Mouse (Mus musculus): ENCODE results near the gene Klhdc4. TPM values are rescaled to one million over a fixed set of nuclear protein-coding genes. Genes with fewer than 3 reads are reported as not detected.

Gene Klhdc4
- polyA plus RNA-seq, 2 experiments: 15.6 to 17.0 TPM

GRCm38 (mm10) chr8:121792627-121793026 lies 36.7 kb downstream of the Klhdc4 start:
- H3K9me3 ChIP-seq (ENCODE audit: control insufficient read depth, low read length): no peaks in the 10 kb centered on the region
- no peak overlapping the region for H3K4me2 ChIP-seq (ENCODE audit: low read depth)
- H3K36me3 ChIP-seq (replicated peaks; ENCODE audit: control insufficient read depth, insufficient read depth, low read depth): no peaks in the 10 kb centered on the region; the same call in 1 of the 2 replicates
- DNase-seq (ENCODE audit: low read depth in 3 of 3, low spot score in 3 of 3) (no peak), ATAC-seq (ENCODE audit: insufficient read depth) (no peak)
- no peaks in the 10 kb centered on the region for H3K4me1 ChIP-seq (replicated peaks; ENCODE audit: control insufficient read depth in 2 of 2, insufficient read depth in 2 of 2, low read length in 1 of 2)
- TF ChIP-seq EP300 (IDR thresholded peaks at IDR 0.05; ENCODE audit: low read depth): no peak
- H3K9ac ChIP-seq (replicated peaks): no peak overlapping the region
- WGBS (ENCODE audit: insufficient replicate concordance): 63% methylated on average over 4 of the region's 4 CpGs
- H3K27ac ChIP-seq: no peak overlapping the region
- no peaks in the 10 kb centered on the region for H3K27me3 ChIP-seq (ENCODE audit: control insufficient read depth, insufficient read depth, low read length)
- no peak overlapping the region for H3K4me3 ChIP-seq (ENCODE audit: insufficient read depth in 1 of 2, low read depth in 2 of 2, low read length in 2 of 2)

DNA sequence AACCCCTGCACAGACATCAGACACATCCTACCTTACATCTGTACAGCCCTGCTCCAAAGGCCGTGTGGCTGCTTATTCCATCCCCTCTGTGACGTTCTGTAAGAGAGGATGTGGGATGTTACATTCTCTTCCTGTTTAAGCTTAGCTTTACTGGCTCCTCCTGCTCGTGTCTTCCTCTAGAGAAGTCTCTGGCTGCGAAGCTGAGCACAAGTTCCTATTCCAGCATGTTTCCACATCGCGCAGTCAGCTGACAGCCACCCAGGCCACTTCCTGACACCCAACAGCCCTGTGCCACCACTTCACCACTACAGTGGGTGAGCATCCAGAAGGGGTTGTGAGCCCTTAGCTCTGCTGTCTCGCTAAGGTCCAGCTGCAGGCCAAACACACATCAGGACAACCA lies 37.2 kb downstream of the Klhdc4 start:
- no peak overlapping the region for H3K27ac ChIP-seq
- H3K4me2 ChIP-seq (ENCODE audit: low read depth): no peak overlapping the region
- ATAC-seq (ENCODE audit: insufficient read depth): peak; percentile 40; the same call in 1 of the 2 replicates
- no peaks in the 10 kb centered on the region for H3K4me1 ChIP-seq (replicated peaks; ENCODE audit: control insufficient read depth in 2 of 2, insufficient read depth in 2 of 2, low read length in 1 of 2)
- DNase-seq (ENCODE audit: low read depth in 3 of 3, low spot score in 3 of 3): peak in 2 of 3 experiments; percentile 13 to 17
- TF ChIP-seq CTCF (IDR thresholded peaks at IDR 0.05; ENCODE audit: low read depth) (no peak), EP300 (IDR thresholded peaks at IDR 0.05; ENCODE audit: low read depth) (no peak)
- no peaks in the 10 kb centered on the region for H3K27me3 ChIP-seq (ENCODE audit: control insufficient read depth, insufficient read depth, low read length)
- H3K36me3 ChIP-seq (replicated peaks; ENCODE audit: control insufficient read depth, insufficient read depth, low read depth): no peaks in the 10 kb centered on the region; the same call in 1 of the 2 replicates
- WGBS (ENCODE audit: insufficient replicate concordance): 13% methylated on average over 7 of the region's 7 CpGs
- H3K9me3 ChIP-seq (ENCODE audit: control insufficient read depth, low read length): no peaks in the 10 kb centered on the region
- H3K9ac ChIP-seq (replicated peaks): no peak overlapping the region
- no peak overlapping the region for H3K4me3 ChIP-seq (ENCODE audit: insufficient read depth in 1 of 2, low read depth in 2 of 2, low read length in 2 of 2)

GRCm38 (mm10) chr8:121788786-121789185 lies 40.6 kb downstream of the Klhdc4 start:
- TF ChIP-seq CTCF (IDR thresholded peaks at IDR 0.05; ENCODE audit: low read depth): no peak
- no peak for TF ChIP-seq EP300 (IDR thresholded peaks at IDR 0.05; ENCODE audit: low read depth)
- WGBS (ENCODE audit: insufficient replicate concordance): 60% methylated on average over 8 of the region's 8 CpGs
- Histone ChIP-seq H3K9ac (replicated peaks) (no peak overlapping the region), H3K27ac (no peak overlapping the region), H3K36me3 (replicated peaks; ENCODE audit: control insufficient read depth, insufficient read depth, low read depth) (no peaks in the 10 kb centered on the region), H3K27me3 (ENCODE audit: control insufficient read depth, insufficient read depth, low read length) (no peaks in the 10 kb centered on the region), H3K4me2 (ENCODE audit: low read depth) (no peak overlapping the region), H3K4me1 (replicated peaks; ENCODE audit: control insufficient read depth in 2 of 2, insufficient read depth in 2 of 2, low read length in 1 of 2) (no peaks in the 10 kb centered on the region), H3K4me3 (ENCODE audit: insufficient read depth in 1 of 2, low read depth in 2 of 2, low read length in 2 of 2) (no peak overlapping the region), H3K9me3 (ENCODE audit: control insufficient read depth, low read length) (no peaks in the 10 kb centered on the region)
- DNase-seq (ENCODE audit: low read depth in 3 of 3, low spot score in 3 of 3) (no peak), ATAC-seq (ENCODE audit: insufficient read depth) (no peak)

GRCm38 (mm10) chr8:121786542-121786941 lies 42.8 kb downstream of the Klhdc4 start:
- Histone ChIP-seq H3K9ac (replicated peaks) (no peak overlapping the region), H3K27ac (no peak overlapping the region), H3K4me1 (replicated peaks; ENCODE audit: control insufficient read depth in 2 of 2, insufficient read depth in 2 of 2, low read length in 1 of 2) (no peaks in the 10 kb centered on the region), H3K27me3 (ENCODE audit: control insufficient read depth, insufficient read depth, low read length) (no peaks in the 10 kb centered on the region), H3K9me3 (ENCODE audit: control insufficient read depth, low read length) (no peaks in the 10 kb centered on the region), H3K4me2 (ENCODE audit: low read depth) (no peak overlapping the region), H3K4me3 (ENCODE audit: insufficient read depth in 1 of 2, low read depth in 2 of 2, low read length in 2 of 2) (no peak overlapping the region), H3K36me3 (replicated peaks; ENCODE audit: control insufficient read depth, insufficient read depth, low read depth) (no peaks in the 10 kb centered on the region)
- no peak for DNase-seq (ENCODE audit: low read depth in 3 of 3, low spot score in 3 of 3)
- ATAC-seq (ENCODE audit: insufficient read depth): no peak
- WGBS (ENCODE audit: insufficient replicate concordance): 34% methylated on average over 10 of the region's 10 CpGs
- no peak for TF ChIP-seq CTCF (IDR thresholded peaks at IDR 0.05; ENCODE audit: low read depth)
- no peak for TF ChIP-seq EP300 (IDR thresholded peaks at IDR 0.05; ENCODE audit: low read depth)

GRCm38 (mm10) chr8:121782493-121782892 lies 46.9 kb downstream of the Klhdc4 start:
- Histone ChIP-seq H3K27ac (no peak overlapping the region), H3K36me3 (replicated peaks; ENCODE audit: control insufficient read depth, insufficient read depth, low read depth) (no peaks in the 10 kb centered on the region), H3K4me1 (replicated peaks; ENCODE audit: control insufficient read depth in 2 of 2, insufficient read depth in 2 of 2, low read length in 1 of 2) (no peaks in the 10 kb centered on the region), H3K27me3 (ENCODE audit: control insufficient read depth, insufficient read depth, low read length) (no peaks in the 10 kb centered on the region), H3K4me3 (ENCODE audit: insufficient read depth in 1 of 2, low read depth in 2 of 2, low read length in 2 of 2) (no peak overlapping the region), H3K9me3 (ENCODE audit: control insufficient read depth, low read length) (no peaks in the 10 kb centered on the region), H3K4me2 (ENCODE audit: low read depth) (no peak overlapping the region), H3K9ac (replicated peaks) (no peak overlapping the region)
- no peak for TF ChIP-seq CTCF (IDR thresholded peaks at IDR 0.05; ENCODE audit: low read depth)
- TF ChIP-seq EP300 (IDR thresholded peaks at IDR 0.05; ENCODE audit: low read depth): no peak
- DNase-seq (ENCODE audit: low read depth in 3 of 3, low spot score in 3 of 3) (no peak), ATAC-seq (ENCODE audit: insufficient read depth) (no peak)
- 52% methylated on average over 5 of the region's 5 CpGs for WGBS (ENCODE audit: insufficient replicate concordance)

All from liver, embryonic 14.5 days (tissue).